Mouse (Mus musculus) urinary bladder, postnatal 10 days (tissue): ENCODE results near the gene Rtn1.

Source experiments
- DNase-seq: peaks from one replicate; pipeline ENCODE4 v3.0.0; 2022; ENCODE audit warnings: low spot score

Rtn1 gene

GRCm38 (mm10) chr12:72373916-72374615 lies 34.8 kb downstream of the Rtn1 start:
- DNase-seq, result no peak

- no peak for DNase-seq
Measured at GRCm38 (mm10) chr12:72370081-72370480, 38.8 kb downstream of the Rtn1 start.

DNA sequence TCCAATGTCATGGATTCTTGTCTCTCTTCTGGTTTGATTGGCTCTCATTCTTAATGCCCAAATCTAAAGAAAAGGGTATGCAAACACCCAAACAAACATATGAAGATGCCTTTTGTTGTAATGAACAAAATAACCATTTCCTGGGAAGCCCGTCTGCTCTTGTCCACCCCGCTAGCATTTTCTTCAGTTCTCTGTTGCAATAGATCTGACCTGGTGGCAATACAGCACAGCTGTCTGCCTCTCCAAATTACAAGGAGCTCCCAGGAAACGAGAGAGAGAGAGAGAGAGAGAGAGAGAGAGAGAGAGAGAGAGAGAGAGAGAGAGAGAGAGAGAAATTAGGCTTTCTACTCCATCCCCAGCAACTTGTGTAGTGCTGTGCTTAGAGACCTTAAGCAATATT lies 42.1 kb downstream of the Rtn1 start:
- no peak for DNase-seq

GRCm38 (mm10) chr12:72366104-72366437 lies 42.8 kb downstream of the Rtn1 start:
- no peak for DNase-seq

DNA sequence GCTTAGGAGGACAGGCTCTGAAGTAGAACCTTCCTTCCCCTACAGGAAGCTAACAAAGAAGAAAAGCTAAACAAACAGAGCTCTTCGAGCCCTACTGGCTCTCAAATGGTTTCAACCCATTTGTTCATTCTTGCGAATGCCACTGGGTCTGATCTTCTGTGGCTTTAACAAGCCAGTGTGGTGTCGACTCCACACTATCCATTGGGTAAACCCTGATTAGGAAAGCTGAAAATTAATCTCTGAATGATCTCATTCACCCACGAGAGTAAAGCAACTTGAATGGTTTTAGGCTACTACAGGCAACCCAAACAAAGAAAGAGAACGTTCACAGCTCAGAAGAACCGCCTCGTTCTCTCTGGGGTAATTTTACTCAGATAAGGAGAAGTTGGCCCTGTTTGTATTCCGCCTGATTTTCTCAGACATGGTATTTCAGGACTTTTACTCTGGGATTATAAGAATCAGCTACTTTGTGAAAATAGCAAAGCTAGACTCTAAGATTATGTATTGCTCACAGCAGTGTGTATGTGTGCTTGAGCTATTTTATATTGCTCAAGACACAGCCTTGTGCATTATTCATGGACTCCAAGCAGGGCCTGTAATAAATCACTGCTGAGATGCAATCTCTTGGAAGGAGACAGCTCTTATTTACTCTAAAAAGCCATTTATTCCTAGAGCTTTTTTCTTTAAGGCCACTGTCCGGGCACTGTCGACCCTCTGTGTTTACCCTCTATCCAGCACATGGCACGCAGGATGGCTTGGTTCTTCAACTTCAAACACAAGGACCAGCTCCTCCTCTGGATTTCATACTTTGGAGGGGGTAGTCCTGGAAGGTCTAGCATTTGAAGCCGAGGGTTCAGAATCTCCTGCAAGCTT lies 43.4 kb downstream of the Rtn1 start:
- DNase-seq, result no peak

DNA sequence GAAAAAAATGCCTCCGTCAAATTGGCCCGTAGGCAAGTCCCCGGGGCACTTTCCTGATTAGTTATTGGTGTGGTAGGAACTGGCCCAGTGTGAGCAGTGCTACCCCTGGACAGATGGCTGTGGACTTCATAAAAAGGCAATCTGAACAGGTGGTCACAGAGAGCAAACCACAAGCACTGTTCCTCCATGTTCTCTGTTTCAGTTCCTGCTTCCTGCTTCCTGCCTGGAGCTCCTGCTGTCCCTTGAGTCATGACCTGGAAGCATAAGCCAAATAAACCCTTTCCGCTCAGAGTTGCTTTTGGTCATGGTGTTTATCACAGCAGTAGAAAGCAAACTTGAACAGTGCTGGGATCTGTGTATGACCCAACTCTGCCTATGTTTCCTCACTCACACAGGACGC lies 44.3 kb downstream of the Rtn1 start:
- DNase-seq, result no peak

DNA sequence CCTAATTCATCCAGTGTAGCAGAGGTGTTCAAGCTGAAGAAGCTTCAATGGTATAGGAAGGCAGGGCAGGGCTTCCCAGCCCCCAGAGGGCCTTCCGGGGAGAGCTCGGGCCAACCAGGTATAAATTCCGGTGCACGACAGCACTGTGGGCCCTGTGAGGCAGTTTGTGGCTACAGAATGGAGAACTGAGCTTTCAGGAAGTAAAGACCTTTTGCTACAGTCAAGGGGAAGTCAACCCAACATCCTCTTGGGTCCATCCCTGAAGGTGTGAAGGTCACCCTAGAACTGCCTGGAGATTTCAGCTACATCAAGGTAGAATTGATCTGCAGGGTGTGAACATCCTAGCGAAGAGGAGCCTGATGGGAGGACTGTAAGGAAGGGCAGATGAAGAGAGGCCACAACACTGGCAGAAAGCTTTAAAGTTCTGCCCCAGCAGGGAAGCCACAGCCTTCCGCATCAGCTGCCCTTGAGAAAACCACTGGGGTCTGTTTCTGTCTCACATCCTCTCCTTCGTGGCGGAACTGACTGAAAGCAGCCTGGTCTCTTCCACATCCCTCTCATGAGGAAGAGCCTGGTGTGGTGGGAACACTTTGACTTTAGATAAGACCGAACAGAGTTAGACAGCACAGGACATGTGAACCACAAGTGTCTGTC lies 47.0 kb downstream of the Rtn1 start:
- no peak for DNase-seq

- no peak for DNase-seq
Measured at GRCm38 (mm10) chr12:72360926-72361615, 47.8 kb downstream of the Rtn1 start.

DNA sequence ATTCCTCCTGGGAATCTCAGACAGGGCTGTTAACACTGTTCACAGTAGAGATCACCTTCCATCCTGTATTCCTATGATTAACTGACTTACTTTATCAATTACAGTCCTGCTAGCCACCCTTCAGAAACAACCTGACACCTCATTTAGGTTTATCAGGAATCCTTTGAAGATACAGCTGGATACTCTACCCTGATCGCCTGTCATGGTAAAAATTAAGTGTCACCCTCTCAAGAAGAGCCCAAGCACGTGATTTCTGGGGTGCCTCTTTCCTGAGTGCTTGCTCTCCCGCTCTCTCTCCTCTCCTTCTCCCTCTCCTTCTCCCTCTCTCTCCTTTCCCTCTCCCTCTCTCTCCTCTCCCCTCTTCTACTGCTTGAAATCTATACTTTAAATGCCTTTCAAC lies 49.0 kb downstream of the Rtn1 start:
- DNase-seq, result no peak

- DNase-seq, result no peak
Measured at GRCm38 (mm10) chr12:72357667-72358420, 51.0 kb downstream of the Rtn1 start.

- no peak for DNase-seq
Measured at GRCm38 (mm10) chr12:72354241-72354640, 54.6 kb downstream of the Rtn1 start.

- no peak for DNase-seq
Measured at GRCm38 (mm10) chr12:72353506-72353905, 55.3 kb downstream of the Rtn1 start.

GRCm38 (mm10) chr12:72348508-72348907 lies 60.3 kb downstream of the Rtn1 start:
- no peak for DNase-seq

DNA sequence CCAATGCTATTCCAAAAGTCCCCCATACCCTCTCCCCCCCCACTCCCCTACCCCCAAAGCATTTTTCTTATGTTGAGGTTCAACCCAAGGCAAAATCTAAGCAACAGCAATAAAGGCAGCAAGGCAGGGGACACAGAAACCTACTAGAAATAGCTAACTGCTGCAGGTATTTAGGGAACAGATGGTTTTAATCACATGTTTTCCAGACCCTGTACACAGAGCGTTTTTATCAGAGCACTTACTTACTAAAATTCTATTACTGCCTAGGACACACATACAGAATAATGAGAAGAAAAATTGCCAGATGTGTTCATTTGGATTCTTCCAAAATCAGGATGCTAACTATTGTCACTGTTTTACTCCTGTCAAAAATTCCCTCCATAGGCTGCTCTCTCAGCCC lies 61.7 kb downstream of the Rtn1 start:
- no peak for DNase-seq

DNA sequence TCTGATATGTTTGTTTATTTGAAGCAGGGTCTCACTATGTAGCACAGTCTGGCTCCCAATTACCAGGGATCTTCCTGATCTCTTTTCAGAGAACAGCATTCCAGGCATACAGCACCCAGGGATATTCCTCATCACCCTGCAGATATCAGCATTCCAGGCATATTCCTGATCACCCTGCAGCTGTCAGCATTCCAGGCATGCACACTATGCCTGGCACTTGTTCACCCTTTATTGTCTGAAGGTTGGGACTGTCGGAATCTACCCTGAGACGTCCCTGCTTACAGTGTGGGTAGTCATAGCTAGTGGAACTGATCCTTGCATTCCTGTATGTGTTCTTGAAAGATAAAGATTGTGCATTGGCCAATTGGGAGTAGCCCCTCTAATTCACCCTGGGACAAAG lies 65.2 kb downstream of the Rtn1 start:
- no peak for DNase-seq

DNA sequence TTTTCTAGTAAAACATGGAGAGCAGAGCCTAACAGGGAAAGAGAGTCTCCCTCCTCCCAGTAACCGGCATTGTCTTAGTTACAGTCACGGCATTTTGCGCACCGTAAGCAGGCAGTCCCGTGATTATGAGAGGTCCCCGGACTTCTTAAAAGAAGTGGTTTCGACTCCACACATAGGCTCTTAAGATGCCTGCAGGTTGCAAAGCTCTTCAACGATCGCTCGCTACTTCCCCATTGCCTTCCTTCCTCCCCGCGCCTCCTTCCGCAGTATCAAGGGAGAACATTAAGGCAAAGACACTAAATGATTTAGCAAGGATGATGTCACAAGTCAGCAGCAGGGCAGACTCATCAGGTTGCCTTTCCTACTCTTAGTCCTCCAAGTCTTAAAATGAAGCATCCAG lies 72.8 kb downstream of the Rtn1 start:
- no peak for DNase-seq

DNA sequence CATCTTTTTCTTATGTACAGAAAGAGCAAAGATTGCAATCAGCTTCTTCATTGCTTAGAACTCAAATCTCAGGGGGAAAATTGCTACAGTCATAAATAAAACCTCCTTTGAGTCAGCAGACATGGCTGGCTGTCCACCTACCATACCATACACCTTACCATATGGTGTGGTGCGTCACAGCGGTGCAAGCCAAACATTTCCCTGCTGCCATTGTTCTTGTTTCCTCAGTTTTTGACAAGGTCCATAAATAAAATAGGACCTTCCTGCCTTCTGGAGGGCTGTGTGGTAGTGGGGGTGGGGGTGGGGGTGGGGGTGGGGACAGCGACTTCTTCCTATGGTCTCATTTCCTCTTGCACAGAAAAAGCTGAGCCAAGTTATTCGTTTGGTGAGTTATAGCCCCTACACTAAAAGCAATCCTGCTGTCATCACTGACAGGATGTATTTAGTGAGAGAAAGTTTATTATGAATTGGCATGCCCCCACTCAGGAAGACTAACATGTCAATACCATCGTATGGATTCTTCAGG lies 76.3 kb downstream of the Rtn1 start:
- DNase-seq, result no peak

DNA sequence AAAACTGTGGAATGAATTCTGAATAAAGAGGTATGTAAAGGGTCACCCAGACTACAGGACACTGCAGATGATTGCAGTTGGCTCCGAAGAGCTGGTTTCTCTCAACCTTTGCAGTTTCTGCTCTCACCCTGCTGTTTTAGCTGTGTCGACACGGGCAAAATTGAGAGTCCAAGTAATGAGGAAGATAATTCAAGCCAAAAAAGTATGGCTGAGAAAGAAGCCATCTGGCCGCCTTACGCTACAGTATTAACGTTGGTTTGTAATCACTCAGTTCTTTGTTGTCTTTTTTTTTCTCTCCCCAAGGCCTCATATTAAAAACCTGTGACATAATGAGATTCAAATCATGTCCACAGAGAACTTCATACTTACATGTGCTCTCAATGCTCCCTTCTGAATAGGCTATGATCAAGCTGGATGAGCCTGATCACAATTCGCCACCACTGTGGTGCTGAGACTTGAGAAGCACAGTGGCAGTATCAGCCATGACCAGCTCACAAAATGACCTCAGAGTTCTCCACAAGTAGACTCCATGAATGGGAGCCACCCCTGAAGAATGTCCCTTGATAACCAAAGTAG lies 76.9 kb downstream of the Rtn1 start:
- no peak for DNase-seq

- DNase-seq, result no peak
Measured at GRCm38 (mm10) chr12:72326087-72326486, 82.8 kb downstream of the Rtn1 start.

DNA sequence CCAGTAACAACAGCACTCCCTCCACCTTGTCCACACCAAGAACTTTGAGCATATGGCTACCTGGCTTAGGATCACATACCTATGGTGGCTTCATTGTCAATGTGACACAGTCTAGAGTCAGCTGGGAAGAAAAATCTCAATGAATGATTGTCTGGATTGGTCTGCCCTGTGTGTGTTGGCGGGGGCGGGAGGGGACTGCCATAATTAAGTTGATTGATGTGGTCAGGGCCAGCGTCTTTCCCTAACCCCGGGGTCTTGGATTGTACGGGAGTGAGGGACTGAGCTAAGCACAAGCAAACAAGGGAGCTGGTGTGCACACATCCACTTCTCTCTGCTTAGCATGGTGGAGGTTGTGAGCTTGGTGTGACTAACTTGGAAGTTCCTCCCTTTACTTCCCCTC lies 83.8 kb downstream of the Rtn1 start:
- no peak for DNase-seq

DNA sequence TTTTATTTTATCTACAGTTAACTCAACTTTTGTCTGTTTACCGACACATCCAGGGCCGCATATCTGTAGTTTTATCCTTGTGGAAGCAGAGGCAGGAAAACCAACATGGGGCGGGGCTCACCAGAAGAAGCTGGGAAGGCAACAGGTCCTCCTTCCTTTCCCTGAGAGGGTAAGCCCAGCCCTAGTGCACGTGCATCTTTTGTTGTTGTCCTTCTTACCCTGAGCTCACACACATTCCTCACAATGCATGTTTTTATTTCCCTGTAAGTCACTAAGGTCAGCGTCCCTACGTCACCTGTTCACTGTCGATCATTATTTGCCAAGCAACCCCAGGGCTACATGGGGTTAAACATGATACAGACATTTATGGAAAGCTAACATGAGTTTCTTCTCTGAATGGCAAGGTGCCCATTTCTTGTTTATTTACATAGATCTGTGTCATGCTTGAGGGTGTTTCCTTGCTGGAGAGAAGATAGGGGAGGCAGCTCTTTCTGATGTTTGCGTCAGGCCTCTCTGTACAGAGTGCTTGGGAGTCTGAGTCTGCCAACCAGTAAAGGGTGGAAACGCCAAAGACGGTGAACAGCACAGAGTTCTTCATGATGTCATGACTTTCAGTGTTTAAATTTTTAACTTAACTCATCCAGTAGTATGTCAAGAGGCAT lies 84.5 kb downstream of the Rtn1 start:
- DNase-seq, result no peak
